11 mouse cellular contexts compared by ENCODE assay signal in the genomic region with DNA sequence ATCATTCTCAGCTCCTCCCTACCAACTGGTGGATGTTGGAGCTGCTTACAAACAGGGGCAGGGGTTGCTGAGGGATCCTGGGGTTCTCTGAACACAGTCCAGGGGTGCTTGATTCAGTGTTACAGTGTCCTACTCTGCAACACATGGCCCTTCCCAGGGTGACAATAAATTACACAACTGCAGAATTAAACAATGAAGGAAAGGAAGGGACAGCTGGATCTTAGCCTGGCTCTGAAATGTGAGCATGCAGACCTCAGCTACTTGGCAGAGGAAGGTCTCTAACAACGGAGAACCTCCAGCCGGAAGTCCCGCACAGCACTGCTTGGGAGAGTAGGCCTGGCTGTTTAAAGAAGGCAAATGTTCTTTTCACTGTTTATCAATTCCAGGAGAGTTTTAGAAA. TPM values are rescaled to one million over a fixed set of nuclear protein-coding genes. Genes with fewer than 3 reads are reported as not detected.
DNase-seq lines count a peak whose midpoint lies in the region; ATAC-seq lines count a peak whose summit lies in the region.
"Had no signal": no experiment of that assay in that cellular context is flagged by ENCODE, and none has a peak within 500 bp of the region (broad histone marks: within the 10 kb centered on the region; RNA-seq: fewer than 3 reads in every experiment).

No protein-coding gene starts in this region.

- no peaks in the 10 kb centered on the region for H3K9me3 ChIP-seq in limb, embryonic 13.5 days
- H3K9me3 ChIP-seq in limb, embryonic 10.5 days (replicated peaks): no peaks in the 10 kb centered on the region
- H3K9me3 ChIP-seq in stomach, embryonic 16.5 days (replicated peaks; ENCODE audit: control insufficient read depth, low read length): no peaks in the 10 kb centered on the region
- H3K9me3 ChIP-seq: embryonic facial prominence, embryonic 13.5 days; liver, embryonic 13.5 days; midbrain, embryonic 13.5 days had no signal

- no peak overlapping the region for H3K4me2 ChIP-seq in limb, embryonic 13.5 days (replicated peaks)
- H3K4me2 ChIP-seq in stomach, embryonic 16.5 days (ENCODE audit: low read depth, low read length): no peak overlapping the region
- H3K4me2 ChIP-seq: embryonic facial prominence, embryonic 13.5 days; liver, embryonic 13.5 days; midbrain, embryonic 13.5 days had no signal

- peak; percentile 54; the same call in 1 of the 2 replicates for ATAC-seq in limb, embryonic 13.5 days (ENCODE audit: low FRiP score, low read depth)
- ATAC-seq in stomach, embryonic 16.5 days (ENCODE audit: insufficient read depth, low FRiP score): peak; percentile 80
- ATAC-seq: midbrain, embryonic 13.5 days had no signal

- no peak overlapping the region for H3K9ac ChIP-seq in limb, embryonic 13.5 days
- no peak overlapping the region for H3K9ac ChIP-seq in stomach, embryonic 16.5 days (ENCODE audit: low read length)
- H3K9ac ChIP-seq: embryonic facial prominence, embryonic 13.5 days; liver, embryonic 13.5 days; midbrain, embryonic 13.5 days had no signal

- peak overlapping the region; percentile 28; the same call in 1 of the 2 replicates for H3K27ac ChIP-seq in limb, embryonic 13.5 days
- no peak overlapping the region for H3K27ac ChIP-seq in limb, embryonic 10.5 days
- peak overlapping the region; percentile 65 for H3K27ac ChIP-seq in stomach, embryonic 16.5 days (ENCODE audit: low read length)
- H3K27ac ChIP-seq: embryonic facial prominence, embryonic 13.5 days; liver, embryonic 13.5 days; midbrain, embryonic 13.5 days had no signal

- peaks cover 11% of the 10 kb centered on the region; the same call in 1 of the 2 replicates for H3K4me1 ChIP-seq in limb, embryonic 13.5 days
- H3K4me1 ChIP-seq in limb, embryonic 10.5 days: peaks cover 4% of the 10 kb centered on the region; the same call in 1 of the 2 replicates
- H3K4me1 ChIP-seq in stomach, embryonic 16.5 days (ENCODE audit: control insufficient read depth, insufficient read depth, low read length): peaks cover 13% of the 10 kb centered on the region; the same call in 1 of the 2 replicates
- H3K4me1 ChIP-seq: embryonic facial prominence, embryonic 13.5 days; liver, embryonic 13.5 days had no signal

- H3K4me3 ChIP-seq in limb, embryonic 13.5 days: no peak overlapping the region
- H3K4me3 ChIP-seq in limb, embryonic 10.5 days: no peak overlapping the region
- no peak overlapping the region for H3K4me3 ChIP-seq in stomach, embryonic 16.5 days (replicated peaks; ENCODE audit: low read length)
- H3K4me3 ChIP-seq: embryonic facial prominence, embryonic 13.5 days; liver, embryonic 13.5 days; midbrain, embryonic 13.5 days had no signal

- no peaks in the 10 kb centered on the region for H3K36me3 ChIP-seq in limb, embryonic 13.5 days
- no peaks in the 10 kb centered on the region for H3K36me3 ChIP-seq in limb, embryonic 10.5 days
- H3K36me3 ChIP-seq in stomach, embryonic 16.5 days (ENCODE audit: control insufficient read depth, insufficient read depth, low read length): no peaks in the 10 kb centered on the region
- H3K36me3 ChIP-seq: embryonic facial prominence, embryonic 13.5 days; liver, embryonic 13.5 days had no signal

- WGBS in limb, embryonic 13.5 days: 51% methylated on average over 3 of the region's 3 CpGs
- WGBS in limb, embryonic 10.5 days: 83% methylated on average over 3 of the region's 3 CpGs
- 46% methylated on average over 3 of the region's 3 CpGs for WGBS in stomach, embryonic 16.5 days

- H3K27me3 ChIP-seq in limb, embryonic 13.5 days: no peaks in the 10 kb centered on the region
- H3K27me3 ChIP-seq in limb, embryonic 10.5 days (ENCODE audit: low read depth, poor library complexity, severe bottlenecking): 0 out of 2 replicates have a peak, but pooled peaks cover 3% of the 10 kb centered on the region
- no peaks in the 10 kb centered on the region for H3K27me3 ChIP-seq in stomach, embryonic 16.5 days (ENCODE audit: control insufficient read depth, insufficient read depth, low read length)
- H3K27me3 ChIP-seq: embryonic facial prominence, embryonic 13.5 days; liver, embryonic 13.5 days; midbrain, embryonic 13.5 days had no signal

- peak; percentile 34 for DNase-seq in gastrocnemius, adult 18-20 months (ENCODE audit: low spot score)
- DNase-seq in gastrocnemius, adult 8-10 months (ENCODE audit: low spot score in 2 of 2): no peak
- DNase-seq in limb, embryonic 10.5 days (ENCODE audit: low spot score): no peak
- DNase-seq in kidney, postnatal 10 days: peak; percentile 54
- no peak for DNase-seq in frontal cortex, postnatal 14 days (ENCODE audit: low spot score in 2 of 2)
- no peak for DNase-seq in urinary bladder, postnatal 25 days (ENCODE audit: low spot score)
- DNase-seq: liver, embryonic 13.5 days had no signal

RNA-seq across cellular contexts. Expression of a gene that starts 20.9 kb away (rescaled TPM):
- total RNA-seq in gastrocnemius, adult 18-20 months (2021): 1 to 10 TPM; 5.3 to 6.8 TPM
- total RNA-seq in gastrocnemius, adult 8-10 months (2022): 1 to 10 TPM; 3.5 to 5.0 (median 4.5) TPM
- polyA plus RNA-seq in limb, embryonic 13.5 days (2015; fragmentation: Nextera tagmentation; extraction: Ambion mirVana): 2.8 and 4.3 TPM in 2 replicates
- polyA plus RNA-seq in limb, embryonic 10.5 days (2016; fragmentation: Nextera tagmentation; extraction: Ambion mirVana): 0.54 and 1.2 TPM in 2 replicates
- polyA plus RNA-seq in stomach, embryonic 16.5 days (2015; fragmentation: Nextera tagmentation; extraction: Ambion mirVana): 11.6 and 11.7 TPM in 2 replicates

Comparison
In these comparisons a context has a peak if more than half of its experiments do, and no peak if none do; other contexts are left out.
1. DNase-seq: peak in gastrocnemius, adult 18-20 months (single experiment) and kidney, postnatal 10 days (single experiment); none in gastrocnemius, adult 8-10 months (0 of 2), limb, embryonic 10.5 days (single experiment), frontal cortex, postnatal 14 days (0 of 2) and urinary bladder, postnatal 25 days (single experiment).